Mouse (Mus musculus) gonadal fat pad, adult 2 months (tissue): ENCODE results near the gene Zyx. TPM values are rescaled to one million over a fixed set of nuclear protein-coding genes. Genes with fewer than 3 reads are reported as not detected.

Source experiments
- DNase-seq: peaks from one replicate; pipeline ENCODE4 v3.0.0-alpha.2; 2012; ENCODE audit warnings: low read depth
- polyA plus RNA-seq: library from polyadenylated mRNA; depleted of rRNA; stranded (reverse); fragments of >200 nt; gene quantifications from 2 replicates; pipeline ENCODE4 v1.2.3, GENCODE M21; 2012; rRNA removed

Gene Zyx
- 105 and 140 TPM in 2 replicates for polyA plus RNA-seq

DNA sequence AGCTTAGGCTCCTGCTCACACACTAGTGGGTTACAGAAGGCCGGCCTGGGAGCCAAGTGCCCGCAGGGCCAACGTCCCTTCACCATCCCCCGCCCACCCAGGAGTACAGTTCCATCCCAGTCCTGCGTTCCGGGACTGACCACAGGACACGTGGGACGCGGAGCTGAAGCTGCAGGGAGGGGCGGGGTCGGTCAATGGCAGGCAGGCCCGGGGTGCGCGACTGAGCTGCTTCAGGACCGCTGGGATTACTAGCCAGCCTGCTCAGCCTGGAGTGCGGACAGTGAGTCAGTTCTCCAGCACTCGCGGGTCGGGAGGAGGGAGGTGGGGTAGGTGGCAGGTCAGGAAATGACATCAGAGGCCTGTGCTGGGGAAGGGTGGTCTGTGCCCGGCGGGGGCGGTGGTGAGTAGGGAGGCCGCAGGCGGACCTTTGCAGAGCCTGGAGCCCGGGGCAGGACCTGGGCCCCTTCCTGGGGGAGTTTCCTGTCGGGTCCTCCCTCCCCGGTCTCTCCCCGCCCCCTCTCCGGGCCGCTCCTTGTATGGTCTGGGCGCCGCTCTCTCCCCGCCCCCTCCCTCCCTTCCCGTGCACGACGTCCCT is at the start of gene Zyx:
TSS of gene Zyx (plus strand) at position 205 of the 595 bp plus-strand sequence.
- DNase-seq = no peak

DNA sequence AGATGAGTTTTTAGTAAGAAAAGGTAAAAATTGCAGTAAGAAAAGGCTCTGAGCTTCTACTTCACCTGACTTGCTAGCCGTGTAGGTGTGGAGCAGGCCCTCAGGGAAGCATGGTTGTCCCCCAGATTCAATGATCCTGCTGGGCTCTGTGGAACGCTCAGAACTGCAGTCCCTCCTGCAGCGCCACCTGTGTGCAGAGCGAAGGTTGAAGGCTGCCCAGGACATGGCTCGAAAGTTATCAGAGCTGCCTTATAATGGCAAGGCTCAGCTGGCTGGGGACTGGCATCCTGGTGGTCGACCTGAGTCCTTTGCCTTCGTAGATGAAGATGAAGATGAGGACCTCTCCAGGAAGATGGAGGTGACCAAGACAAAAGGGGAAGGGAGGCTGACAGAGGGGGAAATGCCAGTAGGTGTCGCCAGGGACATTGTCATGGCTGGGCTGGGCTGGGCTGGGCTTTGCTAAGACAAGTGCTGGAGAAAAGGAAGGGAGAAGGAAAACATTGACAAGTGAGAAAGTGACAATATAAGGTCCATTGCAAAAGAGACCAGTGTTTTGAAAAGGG is 39.5 kb upstream of the Zyx start:
- no peak for DNase-seq

DNA sequence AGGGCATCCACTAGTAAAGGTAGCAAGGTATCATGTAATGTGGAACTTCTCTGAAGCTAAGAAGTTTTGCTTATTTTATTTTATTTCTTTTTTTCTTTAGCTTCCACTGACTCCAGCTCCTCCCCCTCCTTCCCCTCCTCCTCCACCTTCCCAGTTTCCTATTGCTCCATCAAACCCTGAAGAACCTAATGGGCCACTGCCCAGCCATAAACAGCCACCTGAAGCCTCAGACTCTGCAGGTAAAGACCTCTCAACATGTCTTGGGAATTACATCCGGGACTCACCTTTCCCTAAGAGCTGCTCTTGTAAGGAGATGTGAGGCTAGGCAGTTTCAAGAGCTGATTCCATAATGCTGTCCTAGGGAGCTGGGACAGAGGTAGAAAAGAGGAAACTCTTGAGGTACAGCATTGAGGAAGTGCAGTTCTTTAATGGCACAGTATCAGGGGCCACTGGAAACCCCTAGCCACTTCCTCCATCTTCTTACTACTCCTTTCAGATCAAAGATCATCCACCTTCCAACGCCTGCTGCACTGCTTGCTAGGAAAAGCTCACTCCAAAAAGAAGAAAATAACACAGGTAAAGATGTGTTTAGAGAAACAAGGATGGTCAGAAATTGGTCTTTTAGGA is 38.9 kb upstream of the Zyx start:
- no peak for DNase-seq

DNA sequence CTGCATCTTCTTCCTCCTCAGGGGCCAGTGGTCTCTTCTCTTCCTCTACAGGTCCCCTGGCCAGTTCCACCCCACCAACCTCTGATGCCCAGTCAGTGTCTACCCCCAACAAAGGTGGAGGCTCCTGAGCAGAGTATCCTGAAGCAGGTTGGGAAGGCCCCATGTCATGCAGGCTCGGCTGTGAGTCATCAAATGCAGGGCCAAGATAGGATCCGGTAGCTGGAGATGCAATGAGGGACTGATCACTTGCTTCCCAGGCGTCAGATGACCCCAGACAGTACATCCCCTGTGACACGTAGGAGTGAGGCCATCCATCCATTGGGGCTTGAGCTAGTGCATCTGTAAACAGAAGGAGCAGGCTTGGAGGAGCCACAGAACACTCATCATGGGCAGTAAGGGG is 31.1 kb upstream of the Zyx start:
- DNase-seq = no peak

DNA sequence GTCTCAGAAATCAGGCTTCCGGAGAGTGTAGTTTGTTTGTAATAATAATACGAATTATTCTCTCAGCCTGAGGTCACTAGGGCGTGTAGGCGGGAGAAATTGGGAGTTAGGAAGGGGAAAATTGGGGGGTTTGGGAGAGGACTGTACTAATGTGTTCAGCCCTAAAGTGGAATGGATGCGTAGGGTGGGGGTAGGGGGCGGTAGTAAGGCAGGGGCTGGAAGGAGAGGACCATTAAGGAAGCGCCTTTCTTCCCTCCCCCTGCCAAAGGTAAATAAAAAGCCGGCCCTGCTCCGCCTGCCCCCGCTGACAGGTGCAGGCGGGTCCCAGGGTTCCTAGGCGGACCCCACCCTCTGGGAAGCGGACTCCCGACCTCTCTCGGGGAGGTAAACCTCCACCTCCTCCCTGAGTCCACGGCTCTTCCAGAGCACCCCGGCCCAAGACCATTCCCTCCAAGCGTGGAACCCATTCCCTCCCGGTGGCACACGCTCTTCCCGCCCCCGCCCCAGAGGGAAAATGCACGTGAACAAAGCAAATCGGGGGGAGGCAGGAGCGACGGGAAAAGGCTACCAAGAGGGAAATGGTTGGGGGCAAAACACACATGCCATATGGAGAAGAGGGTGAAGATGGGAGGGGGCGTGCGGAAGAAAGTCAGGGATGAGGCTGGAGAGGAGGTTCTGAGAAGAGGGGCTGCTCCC is 25.9 kb upstream of the Zyx start:
- DNase-seq = no peak

DNA sequence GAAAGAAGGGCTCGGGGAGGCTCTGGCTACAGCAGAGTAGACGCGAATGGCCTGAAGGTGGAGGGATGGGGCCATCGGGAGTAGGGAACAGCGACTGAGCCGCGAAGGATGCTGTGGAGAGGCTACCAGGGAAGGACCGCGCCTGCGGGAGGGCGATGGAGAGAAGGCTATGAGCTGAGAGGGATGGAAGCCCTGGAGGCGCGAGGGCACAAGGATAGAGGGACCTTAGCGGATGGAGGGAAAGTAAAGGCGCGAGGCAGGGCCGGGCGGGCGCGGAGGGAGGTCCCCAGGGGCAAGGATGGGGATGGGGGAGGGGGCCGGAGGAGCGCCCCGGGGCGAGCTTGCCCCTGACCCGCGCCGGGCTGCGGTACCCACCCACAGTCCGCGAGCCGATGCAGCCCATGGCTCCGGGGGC is 25.4 kb upstream of the Zyx start:
- DNase-seq = no peak

DNA sequence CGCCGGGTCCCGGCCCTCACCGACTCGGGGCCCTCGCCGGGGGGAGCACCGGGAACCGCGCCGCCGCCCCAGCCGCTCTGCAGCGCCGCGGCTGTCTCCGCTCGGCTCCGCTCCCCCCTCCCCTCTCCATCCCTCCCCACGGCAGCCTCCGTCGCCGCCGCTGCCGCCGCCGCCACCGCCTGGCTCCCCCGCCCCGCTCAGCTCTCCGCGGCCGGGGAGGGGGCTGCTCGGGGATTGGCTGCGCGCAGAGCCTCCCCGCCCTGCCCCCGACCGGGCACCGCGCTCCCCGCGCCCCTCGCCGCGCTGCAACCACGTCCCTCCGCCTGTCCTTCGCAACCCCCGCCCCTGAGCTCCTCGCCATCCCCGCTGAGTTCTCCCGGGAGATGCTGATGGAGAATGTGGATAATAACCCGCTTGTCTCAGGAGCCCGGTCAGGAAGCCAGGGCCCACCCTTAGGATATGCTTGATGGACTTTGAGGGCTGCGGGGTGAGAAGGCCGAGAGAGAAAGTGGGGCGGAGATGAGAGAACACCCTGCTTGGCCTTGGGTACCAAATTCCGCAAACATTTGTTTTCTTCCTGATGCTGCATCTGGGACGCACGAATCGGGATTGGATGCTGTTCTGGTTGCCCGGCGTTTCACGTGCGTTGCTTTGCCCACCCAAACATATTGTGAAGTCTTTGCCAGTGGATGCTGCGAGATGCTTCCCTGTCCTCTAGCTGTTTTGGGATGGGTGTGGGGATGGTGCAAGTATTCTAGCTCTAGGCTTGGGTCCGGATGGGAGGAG is 24.8 kb upstream of the Zyx start, which contains the start of gene Fam131b:
TSS of gene Fam131b (minus strand) at position 162 of the 786 bp plus-strand sequence.
- no peak for DNase-seq

DNA sequence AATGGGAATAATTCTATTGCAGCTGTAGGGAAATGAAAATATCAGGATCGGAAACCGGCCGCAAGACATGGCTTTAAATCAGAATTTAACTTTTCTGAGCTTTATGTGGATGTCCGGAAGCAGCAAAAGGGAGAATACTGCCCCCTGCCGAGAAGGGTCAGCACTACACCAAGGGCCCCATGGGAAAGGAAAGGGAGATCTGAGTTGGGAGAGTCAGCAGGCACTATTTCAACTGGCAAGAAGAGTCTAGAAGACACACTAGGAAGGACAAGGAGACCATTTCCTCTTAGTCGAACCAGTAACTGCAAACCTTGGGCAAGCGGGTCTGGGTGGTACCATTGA is 24.2 kb upstream of the Zyx start:
- DNase-seq = no peak

DNA sequence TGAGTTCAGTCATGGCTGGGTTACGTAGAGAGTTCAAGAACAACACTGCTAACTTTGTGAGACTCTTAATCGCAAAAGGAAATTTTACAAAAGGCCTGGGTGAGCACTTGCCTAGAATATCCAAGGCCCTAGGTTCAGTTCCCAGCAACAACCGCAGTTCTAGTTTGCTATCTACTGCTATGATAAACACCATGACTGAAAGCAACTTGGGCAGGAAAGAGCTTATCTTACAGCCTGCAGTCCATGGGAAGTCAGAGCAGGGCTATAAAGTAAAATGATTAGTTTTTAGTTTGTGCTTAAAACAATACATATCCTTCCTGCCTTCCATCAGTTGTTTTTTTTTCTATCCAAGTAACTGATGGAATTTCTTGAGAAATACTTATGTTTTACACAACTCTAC is 22.9 kb upstream of the Zyx start:
- DNase-seq = no peak

DNA sequence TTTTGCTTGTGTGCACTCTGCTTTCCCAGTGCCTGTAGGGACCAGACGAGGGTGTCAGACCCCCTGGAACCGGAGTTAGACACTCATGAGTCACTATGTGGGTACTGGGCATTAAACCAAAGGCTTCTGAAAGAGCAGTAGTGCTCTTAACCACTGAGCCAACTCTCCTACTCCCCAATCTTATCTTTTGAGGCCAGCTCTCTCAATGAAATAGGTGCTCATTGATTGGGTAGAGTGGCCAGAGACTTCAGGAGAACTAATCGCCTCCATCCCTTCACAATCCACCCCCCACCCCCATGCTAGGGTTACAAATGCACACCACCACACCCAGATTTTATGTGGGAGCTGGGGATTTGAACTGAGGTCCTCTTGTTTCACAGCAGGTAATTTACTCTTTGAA is 20.7 kb upstream of the Zyx start:
- no peak for DNase-seq

DNA sequence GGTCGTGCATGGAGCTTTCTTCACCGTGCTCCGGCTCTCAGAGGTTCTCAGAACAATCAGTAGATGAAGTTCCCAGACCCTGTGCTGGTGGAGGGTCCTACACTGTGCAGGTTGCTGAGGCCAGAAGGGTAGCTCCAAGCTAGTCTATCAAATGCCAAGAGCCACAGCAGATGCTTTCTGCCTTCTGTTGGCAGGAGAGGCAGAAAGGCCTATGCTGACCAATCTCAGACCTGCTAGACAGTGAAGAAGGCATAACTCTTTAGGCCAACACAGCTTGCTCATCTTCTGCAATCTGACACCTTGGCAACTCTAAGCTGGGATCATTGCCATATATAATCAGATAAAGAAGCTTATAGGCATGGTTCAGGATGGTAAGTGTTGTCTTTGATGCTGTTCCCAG is 19.2 kb upstream of the Zyx start:
- DNase-seq = no peak

DNA sequence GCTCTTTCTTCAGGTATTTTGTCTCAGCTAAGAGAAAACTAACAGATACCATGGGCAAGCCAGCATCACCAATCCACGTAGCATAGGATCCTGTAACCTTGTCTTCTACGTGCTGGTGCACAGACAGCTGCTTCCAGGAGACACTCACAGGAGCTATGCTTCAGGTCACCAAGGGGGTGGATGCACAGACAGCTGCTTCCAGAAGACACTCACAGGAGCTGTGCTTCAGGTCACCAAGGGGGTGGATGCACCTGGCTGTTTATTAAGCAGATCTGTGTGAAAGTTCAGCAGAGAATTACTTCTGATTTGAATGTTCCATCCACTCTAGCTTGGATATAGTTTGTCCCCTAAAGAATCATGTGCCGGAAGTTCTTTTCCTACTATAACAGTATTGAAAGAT is 18.5 kb upstream of the Zyx start:
- no peak for DNase-seq

DNA sequence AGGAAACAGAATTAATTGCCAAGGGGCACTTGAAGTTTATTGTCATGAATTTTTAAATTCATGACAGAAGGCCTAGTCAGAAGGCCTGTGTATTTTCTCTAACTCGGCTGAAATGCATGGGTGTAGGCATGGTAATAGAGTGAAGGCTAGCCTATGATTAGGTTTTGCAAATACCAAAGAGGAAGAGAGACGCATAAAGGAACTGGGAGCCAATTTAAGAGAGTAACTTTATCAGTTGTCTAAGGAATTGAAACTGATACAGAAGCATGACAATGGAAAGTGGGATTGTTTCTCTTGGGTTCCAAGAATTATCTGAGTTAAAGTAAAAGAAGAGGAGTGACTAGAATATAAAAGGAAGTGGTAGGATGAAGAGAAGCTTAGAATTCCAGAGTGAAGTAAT is 10.2 kb upstream of the Zyx start:
- DNase-seq = no peak

DNA sequence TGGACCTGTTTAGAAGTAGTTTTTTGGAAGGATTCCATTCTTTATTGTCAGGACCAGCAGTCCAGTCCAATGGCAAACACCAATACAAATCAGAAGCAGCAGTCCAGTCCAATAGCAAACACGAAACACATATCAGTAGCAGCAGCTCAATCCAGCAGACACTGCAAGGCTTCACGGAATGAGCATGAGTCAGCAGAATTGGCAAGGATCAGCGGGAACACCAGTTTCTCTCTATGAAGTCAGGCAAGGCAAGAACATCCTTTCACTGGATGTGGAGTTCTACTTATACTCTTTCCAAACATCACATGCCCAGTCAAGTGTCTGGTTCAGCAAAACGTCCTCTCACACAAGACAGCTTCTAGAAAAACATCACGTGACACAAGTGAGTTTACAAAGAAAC is 9.4 kb upstream of the Zyx start:
- no peak for DNase-seq

DNA sequence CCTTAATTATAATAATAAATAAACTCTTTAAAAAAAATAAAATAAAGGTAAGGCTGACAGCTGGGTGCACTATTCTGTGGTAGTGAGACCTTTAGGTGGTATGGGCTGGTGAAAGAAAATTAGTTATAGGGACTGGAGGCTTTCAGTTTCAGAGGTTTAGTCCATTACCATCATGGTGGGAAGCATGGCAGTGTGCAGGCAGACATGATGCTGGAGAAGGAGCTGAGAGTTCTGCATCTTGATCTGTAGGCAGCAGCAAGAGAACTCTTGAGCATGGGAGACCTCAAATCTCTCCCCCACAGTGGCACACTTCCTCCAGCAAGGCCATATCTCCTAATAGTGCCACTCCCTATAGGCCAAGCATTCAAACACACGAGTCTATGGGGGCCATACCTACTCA is 7.3 kb upstream of the Zyx start:
- DNase-seq = no peak

DNA sequence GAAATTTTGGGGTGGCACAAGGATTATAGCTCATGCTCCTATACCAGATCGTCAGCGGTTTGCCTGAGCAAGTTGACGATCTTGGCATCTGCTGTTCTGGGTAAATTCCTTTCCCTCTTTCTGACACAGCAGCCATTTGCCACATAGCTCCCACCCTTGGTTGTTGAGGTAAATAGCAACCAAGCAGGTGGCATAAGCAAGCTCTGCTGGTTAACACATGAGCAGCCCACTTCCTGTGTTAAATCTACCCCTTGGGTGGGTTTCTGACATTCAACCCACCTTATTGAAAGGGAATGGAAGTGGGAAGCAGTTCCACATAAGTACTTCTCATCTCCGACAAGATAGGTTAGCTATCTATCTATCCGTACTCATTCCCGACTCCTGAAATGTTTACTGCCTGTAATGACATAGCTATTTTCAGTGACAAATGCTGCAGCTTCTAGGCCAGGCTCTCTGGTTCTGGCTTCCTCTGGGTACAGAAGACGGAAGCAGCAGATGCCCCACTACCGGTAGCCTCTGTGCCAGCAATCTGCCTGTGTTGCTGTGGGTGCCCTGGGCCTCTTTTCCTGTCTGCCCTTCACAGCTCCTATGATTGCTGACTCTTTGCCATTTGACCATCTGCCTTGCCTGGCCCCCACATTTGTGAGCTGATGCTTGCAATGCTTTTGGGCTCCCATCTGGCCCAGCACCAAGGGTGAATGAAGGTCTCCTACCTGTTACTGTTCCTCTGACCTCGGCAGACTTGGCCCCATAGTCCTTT is 5.9 kb upstream of the Zyx start:
- DNase-seq = no peak

DNA sequence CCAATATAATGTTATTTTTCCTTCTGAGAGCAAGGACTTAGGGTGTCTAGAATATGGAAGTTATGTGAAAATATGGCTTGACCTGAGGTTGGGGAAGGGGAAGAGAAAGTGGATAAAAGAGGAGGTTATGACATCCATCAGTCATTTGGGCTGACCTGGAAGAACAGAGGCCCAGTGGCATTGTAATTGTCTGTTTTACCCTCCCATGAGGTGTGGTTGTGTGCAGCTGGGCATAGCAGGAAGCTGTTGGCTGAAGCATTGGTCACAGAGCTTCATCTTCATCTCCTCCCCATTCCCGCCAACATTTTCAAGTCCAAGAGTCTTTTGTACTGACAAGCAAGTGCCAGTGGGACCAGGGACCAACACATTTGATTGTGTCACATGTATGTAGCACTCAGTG is 5.2 kb upstream of the Zyx start:
- no peak for DNase-seq

DNA sequence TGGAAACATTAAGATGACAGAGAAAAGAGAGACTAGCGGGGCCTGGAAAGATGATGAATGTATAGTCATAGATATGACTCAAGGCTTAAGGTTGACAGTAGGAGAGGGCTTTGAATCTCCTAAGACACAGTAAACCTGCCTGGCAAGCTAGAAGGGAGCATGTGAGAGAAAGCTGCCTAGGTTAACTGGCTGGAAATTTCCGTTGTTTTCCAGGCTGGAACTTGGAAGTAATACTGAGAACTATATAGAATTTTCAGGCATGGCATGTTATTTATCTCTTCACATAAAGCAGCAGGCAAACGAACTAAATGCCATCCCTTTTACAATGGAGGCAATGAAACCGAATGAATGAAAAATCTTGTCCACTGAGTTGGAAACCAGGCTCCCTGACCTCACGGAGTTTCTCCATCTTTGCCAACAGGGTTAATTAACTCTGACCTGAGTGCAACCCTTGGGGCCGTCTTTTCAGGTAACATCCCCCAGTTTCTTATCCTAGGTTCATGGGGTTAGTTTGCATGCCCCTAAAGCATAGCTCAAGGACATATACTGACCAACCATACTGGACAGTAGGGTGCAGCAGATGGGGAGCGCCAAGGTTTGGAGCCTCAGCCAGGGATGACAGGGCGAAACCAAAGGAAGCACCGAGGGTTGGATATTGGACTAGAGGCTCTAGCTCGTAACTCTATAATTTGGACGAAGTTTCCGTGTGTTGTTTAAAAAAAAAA is 987 bp upstream of the Zyx start:
- no peak for DNase-seq

DNA sequence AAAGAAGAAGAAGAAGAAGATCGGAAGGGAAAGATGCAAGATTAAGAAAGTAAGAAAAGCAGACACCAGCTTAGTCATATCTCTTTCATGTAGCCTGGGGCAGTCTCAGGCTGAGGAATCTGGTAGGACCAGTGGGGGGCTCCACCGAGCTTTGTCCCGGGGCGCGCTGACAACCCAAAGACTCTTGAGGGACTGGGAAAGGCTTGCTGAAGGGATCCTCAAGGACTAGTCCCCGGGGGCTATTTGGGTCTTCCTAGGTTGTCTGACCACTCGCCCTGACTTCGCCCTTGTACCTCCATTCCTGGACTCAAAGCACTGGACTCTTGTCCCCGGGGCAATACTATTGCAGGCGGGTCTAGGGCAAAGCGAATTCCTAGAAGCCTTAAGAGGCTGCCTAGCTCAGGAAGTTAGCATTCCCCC is 414 bp upstream of the Zyx start:
- no peak for DNase-seq

DNA sequence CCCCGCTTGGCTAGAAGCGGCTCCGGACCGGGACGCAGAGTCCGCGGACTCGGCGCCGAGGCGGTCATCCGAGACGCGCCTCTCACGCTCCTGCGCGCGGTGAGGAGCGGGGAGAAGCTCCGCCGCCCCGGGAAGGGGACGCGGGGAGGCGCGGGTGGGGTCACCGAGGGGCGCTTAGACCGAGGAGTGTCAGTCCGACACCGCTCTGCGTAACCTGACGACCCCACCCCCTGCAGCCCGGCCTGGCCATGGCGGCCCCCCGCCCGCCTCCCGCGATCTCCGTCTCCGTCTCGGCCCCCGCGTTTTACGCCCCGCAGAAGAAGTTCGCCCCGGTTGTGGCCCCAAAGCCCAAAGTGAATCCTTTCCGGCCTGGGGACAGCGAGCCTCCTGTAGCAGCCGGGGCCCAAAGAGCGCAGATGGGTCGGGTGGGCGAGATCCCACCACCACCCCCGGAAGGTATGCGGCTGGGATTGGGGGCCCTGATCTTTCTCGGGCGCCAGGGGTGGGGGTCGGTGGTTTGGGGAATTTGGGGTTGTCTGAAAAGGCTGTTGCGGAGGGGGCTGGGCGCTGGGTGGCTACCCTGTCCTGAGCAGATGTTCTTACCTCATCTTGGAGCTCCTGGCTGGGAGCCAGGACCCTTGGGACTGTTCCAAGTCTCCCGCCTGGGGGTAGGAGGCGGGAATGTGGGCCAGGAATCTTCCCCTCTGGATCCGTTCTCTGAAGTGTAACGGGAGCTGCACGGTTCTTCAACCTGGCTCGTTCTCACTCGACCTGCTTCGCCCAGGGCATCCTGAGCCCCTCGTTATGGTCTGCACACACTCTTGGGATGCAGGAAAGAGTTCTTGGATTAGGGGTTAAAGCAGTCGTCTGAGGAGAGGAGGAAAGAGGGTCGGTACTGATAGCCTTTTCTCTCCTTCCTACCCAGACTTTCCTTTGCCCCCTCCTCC is 864 bp downstream of the Zyx start:
- no peak for DNase-seq
